Mouse (Mus musculus) hindbrain, embryonic 12.5 days (tissue): ENCODE results near the gene Gm21173. TPM values are rescaled to one million over a fixed set of nuclear protein-coding genes. Genes with fewer than 3 reads are reported as not detected.
"Not testable (repeated sequence)": the region's sequence is repeated elsewhere in the genome, so short reads cannot be mapped to it uniquely, and the experiment has no call there.

ENCODE experiments used
- ATAC-seq: fragments of 200-750 bp; cut with Nextera tagmentation; 2 replicates; pipeline ENCODE4 v1.8.0; 2017; ENCODE audit warnings: moderate TSS enrichment; ENCODE audit not compliant: low FRiP score
- H3K27ac ChIP-seq: fragments of 300-500 bp; sonication (generic); 2 replicates; pipeline ENCODE4 v1.5.1; 2016; ENCODE audit warnings: mild to moderate bottlenecking
- H3K27me3 ChIP-seq: fragments of 300-500 bp; sonication (generic); 2 replicates; pipeline ENCODE4 v1.6.1; 2016; ENCODE audit warnings: mild to moderate bottlenecking
- H3K36me3 ChIP-seq: fragments of 300-500 bp; sonication (generic); 2 replicates; pipeline ENCODE4 v1.6.1; 2016; ENCODE audit warnings: mild to moderate bottlenecking
- H3K4me1 ChIP-seq: fragments of 300-500 bp; sonication (generic); 2 replicates; pipeline ENCODE4 v1.6.1; 2016
- H3K4me2 ChIP-seq: fragments of 300-500 bp; sonication (generic); replicated peaks from 2 replicates; pipeline ENCODE4 v1.6.1; 2016; ENCODE audit warnings: mild to moderate bottlenecking
- H3K4me3 ChIP-seq: fragments of 300-500 bp; sonication (generic); 2 replicates; pipeline ENCODE4 v1.5.1; 2016; ENCODE audit warnings: mild to moderate bottlenecking
- H3K9ac ChIP-seq: fragments of 300-500 bp; sonication (generic); 2 replicates; pipeline ENCODE4 v1.6.1; 2016; ENCODE audit warnings: mild to moderate bottlenecking, moderate library complexity
- H3K9me3 ChIP-seq: fragments of 300-500 bp; sonication (generic); replicated peaks from 2 replicates; pipeline ENCODE4 v1.6.1; 2016; ENCODE audit warnings: mild to moderate bottlenecking
- WGBS: fragments of 180-500 bp; shearing (Covaris S2); methylation state at CpG from one replicate; pipeline ENCODE4 v1.1.7; 2016; 5-methylcytosine and 5-hydroxymethylcytosine counted together
- polyA plus RNA-seq: library from polyadenylated mRNA; unstranded; fragments of >200 nt; fragmentation: Nextera tagmentation; extraction: Ambion mirVana; gene quantifications from 2 replicates; pipeline ENCODE4 v1.2.1, GENCODE M21; 2016

Gm21173 gene
- polyA plus RNA-seq, result not detected in 2 replicates

- not testable (repeated sequence) for H3K4me3 ChIP-seq, H3K4me2 ChIP-seq, H3K27me3 ChIP-seq, ATAC-seq, H3K36me3 ChIP-seq, H3K9me3 ChIP-seq, H3K4me1 ChIP-seq, H3K27ac ChIP-seq, H3K9ac ChIP-seq
- no CpG with 5 or more reads among the region's 5 CpGs for WGBS
Observed at GRCm38 (mm10) chrY:76761300-76761699, at the start of gene Gm21173. TSS of gene Gm21173 (plus strand) at chrY:76761600.
